Mouse (Mus musculus) embryo, embryonic 10.5 days (tissue): ENCODE measurements at regions not wholly inside any gene's neighbourhood (a gene's known extent, or its start where the extent isn't known, plus 50 kb on each side); places are given as distances from the start of the nearest gene placed in this dataset.
A peak's percentile ranks its signal among the peaks of the same experiment; 100 is the strongest.

ENCODE experiments used
- DNase-seq: peaks from one replicate; pipeline ENCODE4 v3.0.0-alpha.2; 2015; ENCODE audit warnings: low spot score

- DNase-seq: peak; percentile 59
Measured at GRCm38 (mm10) chr2:133362693-133363443, 189.1 kb upstream of the Bmp2 start.

DNA sequence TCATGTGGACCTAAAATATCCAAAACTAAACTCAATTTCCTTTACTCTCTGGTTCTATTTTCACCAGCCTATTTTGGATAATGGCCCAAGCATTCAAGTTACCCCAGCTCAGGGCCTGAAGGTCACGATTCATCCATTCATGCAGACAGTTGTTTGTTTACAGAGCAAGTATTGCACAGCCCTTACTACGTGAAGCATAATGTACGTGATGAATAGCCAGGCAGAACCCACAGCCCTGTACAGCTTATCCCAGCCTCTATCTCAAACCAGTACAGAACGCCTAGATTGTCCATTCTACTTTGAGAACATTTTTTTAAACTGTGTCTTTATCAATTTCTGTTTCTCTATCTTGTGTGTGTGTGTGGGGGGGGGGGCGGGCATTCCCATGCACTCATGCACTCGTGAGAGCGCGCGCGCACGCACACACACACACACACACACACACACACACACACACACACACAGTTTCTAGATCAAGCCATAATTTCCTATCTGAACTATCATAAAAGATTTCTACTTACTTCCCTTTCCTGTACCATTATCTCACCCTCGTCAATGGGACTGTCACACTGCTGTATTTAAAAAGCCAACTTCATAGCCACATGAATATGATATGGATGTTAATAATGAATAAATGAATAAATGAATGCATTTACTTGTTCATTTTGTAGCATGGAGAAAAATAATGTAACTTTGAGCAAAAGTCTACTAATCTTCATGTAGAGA, 180.3 kb upstream of the Bmp2 start:
- DNase-seq: no peak

DNA sequence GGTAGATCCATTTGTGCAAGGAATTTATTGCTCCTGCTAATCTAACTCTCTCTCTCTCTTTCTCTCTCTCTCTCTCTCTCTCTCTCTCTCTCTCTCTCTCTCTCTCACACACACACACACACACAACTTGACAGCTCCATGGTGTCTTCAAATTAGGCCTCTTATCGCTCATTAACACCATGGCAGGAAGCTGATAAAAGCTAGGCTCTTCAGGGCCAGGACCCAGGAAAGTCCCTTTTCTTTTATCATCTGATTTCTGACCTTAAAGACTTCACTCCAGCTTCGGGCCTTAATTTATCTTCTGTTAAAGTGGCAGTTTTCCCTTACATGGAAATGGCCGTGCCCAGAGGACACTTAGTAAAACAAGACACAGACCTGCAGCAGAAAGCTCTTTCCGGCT, 178.4 kb upstream of the Bmp2 start:
- peak; percentile 38 for DNase-seq

DNA sequence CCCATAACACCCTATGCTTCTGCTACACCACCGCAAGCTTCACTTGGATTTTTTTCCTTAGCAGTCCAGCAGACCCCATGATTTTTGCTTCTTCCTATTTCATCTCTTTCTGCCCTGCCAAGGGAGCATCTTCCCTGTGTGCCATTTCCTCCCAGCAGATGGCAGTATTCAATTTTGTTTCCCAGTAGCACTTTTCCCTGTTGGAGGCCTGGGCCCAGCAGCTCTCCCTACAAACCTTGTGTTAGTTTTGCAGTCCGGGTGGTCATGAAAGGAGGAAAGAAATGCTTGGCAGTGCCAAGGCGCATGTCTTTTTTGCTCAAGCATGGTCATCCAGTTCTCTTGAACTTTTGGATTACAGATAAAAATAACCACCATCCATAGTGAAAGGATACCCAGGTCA, 170.9 kb upstream of the Bmp2 start:
- DNase-seq: peak; percentile 57

- no peak for DNase-seq
Measured at GRCm38 (mm10) chr2:133383135-133383920, 168.6 kb upstream of the Bmp2 start.

DNA sequence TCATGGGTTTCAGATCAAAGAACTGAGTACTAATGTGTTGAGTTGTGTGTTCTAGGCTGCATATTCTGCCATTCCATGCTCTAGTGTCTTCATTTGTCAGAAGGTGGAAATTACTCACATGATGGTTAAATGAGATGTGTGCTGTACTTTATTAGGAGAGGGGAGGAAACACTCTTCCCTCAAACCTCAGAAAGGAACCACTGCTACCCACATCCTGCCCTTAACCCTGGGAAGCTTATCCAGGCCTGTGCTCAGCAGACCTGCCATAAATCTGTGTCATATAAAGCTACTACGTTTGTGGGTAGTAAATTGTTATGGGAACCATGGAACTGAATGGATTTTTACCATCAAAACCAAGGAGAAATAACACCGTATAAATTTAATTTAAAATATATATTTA, 166.7 kb upstream of the Bmp2 start:
- no peak for DNase-seq

DNA sequence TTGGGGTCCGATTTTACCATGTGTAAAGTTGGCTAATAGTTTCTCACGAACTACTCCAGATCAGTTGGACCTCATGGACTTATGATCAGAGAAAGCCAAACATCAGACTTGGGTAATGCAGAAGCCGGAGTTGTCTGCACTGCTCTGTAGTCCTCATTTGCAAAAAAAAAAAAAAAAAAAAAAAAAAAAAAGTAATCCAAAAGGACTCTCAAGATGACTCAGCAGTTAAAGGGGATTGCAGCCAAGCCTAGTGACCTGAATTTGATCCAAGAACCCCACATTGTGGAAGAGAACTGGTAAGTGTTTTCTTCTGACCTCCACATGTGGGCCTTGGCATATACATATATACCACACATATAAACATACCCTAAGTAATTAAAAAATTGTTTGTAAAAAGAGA, 164.6 kb upstream of the Bmp2 start:
- no peak for DNase-seq

DNA sequence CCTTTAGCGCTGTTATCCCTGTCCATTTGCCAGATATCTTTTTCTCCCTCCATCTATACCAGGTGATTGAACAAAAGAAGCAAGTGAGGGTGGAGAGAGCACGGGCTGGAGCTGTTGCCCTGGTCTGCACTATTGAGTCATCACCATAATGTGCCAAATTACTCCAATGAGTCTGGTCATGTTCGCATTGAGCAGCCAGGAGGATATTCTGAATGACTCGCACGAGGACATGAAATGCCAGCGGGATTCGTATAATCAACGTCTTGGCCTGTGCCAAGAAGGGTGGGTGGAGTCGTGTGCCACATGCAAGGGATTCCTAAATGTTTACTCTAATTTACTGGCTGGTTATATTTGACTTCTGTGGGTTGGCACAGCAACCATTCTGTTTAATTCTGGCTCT, 159.7 kb upstream of the Bmp2 start:
- no peak for DNase-seq

- no peak for DNase-seq
Measured at GRCm38 (mm10) chr2:133397566-133397965, 154.4 kb upstream of the Bmp2 start.

- DNase-seq: peak; percentile 41
Measured at GRCm38 (mm10) chr2:133399059-133399690, 152.8 kb upstream of the Bmp2 start.

- DNase-seq: peak; percentile 30
Measured at GRCm38 (mm10) chr2:133400963-133401362, 151.0 kb upstream of the Bmp2 start.

- no peak for DNase-seq
Measured at GRCm38 (mm10) chr2:133416990-133417581, 134.9 kb upstream of the Bmp2 start.

DNA sequence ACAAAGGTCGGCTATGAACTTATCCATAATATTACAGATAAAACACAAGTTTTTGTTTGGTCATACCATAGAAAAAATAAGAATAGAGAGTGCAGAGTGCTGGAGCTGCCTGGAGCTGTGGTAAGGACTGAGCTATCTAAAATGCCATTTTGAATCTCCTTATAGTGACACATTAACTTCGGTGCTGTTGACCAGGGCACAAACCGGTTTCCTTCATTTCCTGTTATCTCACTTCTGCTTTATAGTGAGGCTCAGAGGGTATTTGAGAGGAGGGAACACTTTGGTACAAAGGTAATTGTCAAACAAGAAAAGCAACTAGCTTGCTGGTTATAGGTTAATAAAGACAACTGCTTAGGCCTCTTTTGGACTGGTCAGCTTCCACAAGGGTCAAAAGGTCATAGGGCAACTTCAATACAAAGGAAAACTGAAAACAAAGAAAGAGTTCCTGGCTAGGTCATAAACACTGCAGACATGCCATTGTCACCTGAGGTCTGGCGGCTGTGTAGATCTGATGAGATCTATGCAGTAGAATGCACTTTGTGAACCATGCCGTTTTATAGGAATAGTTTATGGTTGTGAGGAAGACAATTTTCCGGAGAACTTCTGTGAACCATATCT, 132.2 kb upstream of the Bmp2 start:
- no peak for DNase-seq

GRCm38 (mm10) chr2:133425538-133425937, 126.4 kb upstream of the Bmp2 start:
- no peak for DNase-seq

DNA sequence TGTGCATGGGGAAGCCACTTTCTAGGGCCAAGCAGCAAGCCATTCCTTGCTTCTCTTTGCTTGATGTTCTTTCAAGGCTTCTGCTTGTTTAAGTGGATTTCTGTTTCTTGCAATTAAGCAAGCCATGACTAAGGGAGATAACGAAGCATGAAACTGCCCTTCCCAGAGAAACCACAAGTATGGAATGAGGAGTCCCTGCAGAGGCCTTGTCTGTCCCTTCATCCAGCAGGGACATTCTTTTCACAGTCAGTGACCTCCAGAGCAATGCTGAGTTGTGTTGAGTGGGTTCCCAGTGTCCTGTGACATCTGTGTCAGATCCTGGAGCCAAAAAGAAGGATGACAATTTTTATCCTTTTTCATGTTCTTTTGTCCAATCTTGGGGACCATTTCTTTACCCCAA, 124.9 kb upstream of the Bmp2 start:
- DNase-seq: no peak

DNA sequence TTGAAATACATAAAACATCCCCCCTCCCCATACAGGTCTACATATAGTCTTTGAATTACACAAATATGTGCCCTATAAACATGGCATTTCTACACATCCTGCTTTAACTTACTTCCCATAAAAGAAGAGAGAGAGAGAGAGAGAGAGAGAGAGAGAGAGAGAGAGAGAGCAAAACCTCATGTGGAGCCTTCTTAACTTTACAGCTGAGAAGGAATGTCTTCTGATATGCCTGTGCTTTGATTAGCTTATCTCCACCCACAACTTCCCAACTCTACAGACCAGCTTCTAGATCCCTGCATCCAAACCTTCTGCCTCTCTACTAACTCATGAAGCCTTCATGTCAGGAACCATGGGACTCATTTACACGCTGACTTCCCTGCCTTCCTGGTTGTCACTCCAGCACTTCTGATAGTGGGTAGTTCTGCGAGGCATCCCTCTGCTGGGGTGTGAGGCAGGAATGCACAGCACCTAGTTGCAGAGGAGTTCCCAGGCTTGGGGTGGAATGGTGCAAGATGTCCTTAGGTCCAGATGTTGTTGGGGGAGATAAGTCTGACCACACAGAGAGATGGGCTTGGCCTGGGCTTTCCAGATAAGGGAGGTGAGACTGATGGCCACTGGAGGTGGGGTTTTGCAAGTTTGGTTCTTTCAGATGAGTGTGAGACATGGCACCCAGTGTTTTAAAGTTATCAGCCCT, 122.4 kb upstream of the Bmp2 start:
- DNase-seq: no peak

DNA sequence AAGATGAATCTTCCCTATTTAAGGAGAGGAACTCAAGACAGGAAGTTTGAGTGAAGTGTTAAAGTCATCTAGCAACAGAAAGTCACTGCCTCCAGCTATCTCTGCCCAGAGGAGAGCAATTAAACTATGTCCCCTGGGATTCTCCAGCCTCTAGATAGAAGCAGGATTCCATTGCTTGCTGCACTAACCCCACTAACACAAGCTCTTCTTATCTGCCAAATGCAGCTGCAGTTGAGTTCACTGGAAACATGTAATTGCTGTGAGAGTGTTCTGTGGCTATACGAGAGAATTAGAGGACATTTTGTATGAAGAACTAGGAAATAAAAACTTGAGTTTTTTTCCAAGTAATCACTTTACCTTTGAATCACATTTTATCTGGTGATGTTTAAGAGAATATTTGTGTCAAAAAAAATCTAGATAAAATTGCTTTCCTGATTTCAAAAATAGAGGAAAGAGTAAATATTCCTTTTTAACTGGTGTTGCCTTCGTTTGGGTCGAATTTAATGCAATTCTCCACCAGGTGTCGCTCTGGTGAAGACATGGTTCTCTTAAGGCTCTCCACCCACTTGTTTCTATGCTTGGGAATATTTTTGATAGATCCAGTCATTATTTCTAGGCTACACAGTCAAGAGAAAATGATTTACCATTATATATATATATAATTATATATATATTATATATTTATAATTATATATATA, 121.1 kb upstream of the Bmp2 start:
- peak; percentile 54 for DNase-seq

DNA sequence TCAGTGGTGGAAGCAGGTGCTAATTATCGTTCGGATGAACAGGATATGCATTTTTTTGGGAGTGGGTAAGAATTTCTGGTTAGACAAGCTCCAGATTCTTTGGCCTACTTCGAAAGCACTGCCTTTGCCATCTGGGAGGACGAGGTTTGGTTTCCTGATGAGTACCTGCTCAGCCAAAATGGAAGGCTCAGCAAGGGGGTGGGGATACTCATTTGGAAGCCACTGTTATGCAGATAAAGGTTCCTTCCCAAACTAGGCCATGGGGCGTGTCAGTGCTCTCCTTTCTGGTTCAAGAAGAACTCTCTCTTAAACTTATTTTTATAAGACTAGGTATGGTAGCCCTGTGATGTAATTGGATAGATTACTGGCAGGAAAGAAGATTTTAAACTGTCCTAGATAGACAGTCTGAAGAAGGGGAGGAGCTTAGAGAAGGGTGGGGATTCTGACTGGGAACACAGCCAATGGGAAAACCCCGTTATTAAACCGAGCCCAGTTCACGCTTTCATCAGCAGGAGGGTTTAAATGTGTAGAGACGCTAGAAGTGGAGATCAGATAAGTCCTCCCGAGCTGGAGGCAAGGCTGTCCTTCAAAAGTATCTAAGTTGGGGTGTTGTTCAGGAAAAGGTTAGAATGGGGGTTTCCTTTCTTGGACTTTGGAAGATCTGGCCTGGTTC, 119.7 kb upstream of the Bmp2 start:
- no peak for DNase-seq

GRCm38 (mm10) chr2:133436913-133437843, 114.8 kb upstream of the Bmp2 start:
- no peak for DNase-seq
